Mouse (Mus musculus): ENCODE measurements around the gene Timm44. TPM values are rescaled to one million over a fixed set of nuclear protein-coding genes. Genes with fewer than 3 reads are reported as not detected.
"Not testable (repeated sequence)": the region's sequence is repeated elsewhere in the genome, so short reads cannot be mapped to it uniquely, and the experiment has no call there.

Timm44 gene
- polyA plus RNA-seq, 2 experiments from 2014 or later = 75.2 to 122 TPM

GRCm38 (mm10) chr8:4263105-4263791 lies 12.5 kb downstream of the Timm44 start:
- no peak for ATAC-seq

- no peak for ATAC-seq
Measured at GRCm38 (mm10) chr8:4259805-4260170, 15.9 kb downstream of the Timm44 start.

- peak; percentile 97 for ATAC-seq
Measured at GRCm38 (mm10) chr8:4259125-4259804, 16.4 kb downstream of the Timm44 start, which contains the start of gene Ctxn1. TSS of gene Ctxn1 (minus strand) at chr8:4259274.

GRCm38 (mm10) chr8:4258678-4259077 lies 17.0 kb downstream of the Timm44 start:
- ATAC-seq = peak; percentile 23

GRCm38 (mm10) chr8:4258233-4258632 lies 17.5 kb downstream of the Timm44 start:
- peak; percentile 37 for ATAC-seq

GRCm38 (mm10) chr8:4257350-4257749 lies 18.4 kb downstream of the Timm44 start:
- ATAC-seq = no peak

- ATAC-seq = no peak
Measured at GRCm38 (mm10) chr8:4256911-4257310, 18.8 kb downstream of the Timm44 start.

- ATAC-seq = not testable (repeated sequence)
Measured at GRCm38 (mm10) chr8:4255471-4255870, 20.2 kb downstream of the Timm44 start.

- ATAC-seq = no peak
Measured at GRCm38 (mm10) chr8:4254001-4254400, 21.7 kb downstream of the Timm44 start.

GRCm38 (mm10) chr8:4252934-4253841 lies 22.5 kb downstream of the Timm44 start, which contains the start of gene Snapc2:
TSS of gene Snapc2 (plus strand) at chr8:4253080.
- ATAC-seq = peak; percentile 91

GRCm38 (mm10) chr8:4252116-4252760 lies 23.5 kb downstream of the Timm44 start:
- ATAC-seq = no peak

- ATAC-seq = peak; percentile 52
Measured at GRCm38 (mm10) chr8:4250306-4250970, 25.3 kb downstream of the Timm44 start.

- ATAC-seq = no peak
Measured at GRCm38 (mm10) chr8:4249213-4249612, 26.5 kb downstream of the Timm44 start.

- ATAC-seq = no peak
Measured at GRCm38 (mm10) chr8:4247951-4248540, 27.7 kb downstream of the Timm44 start, which contains the start of gene Tgfbr3l. TSS of gene Tgfbr3l (plus strand) at chr8:4248214.

- ATAC-seq = no peak
Measured at GRCm38 (mm10) chr8:4247241-4247640, 28.5 kb downstream of the Timm44 start.

- ATAC-seq = no peak
Measured at GRCm38 (mm10) chr8:4245737-4246136, 30.0 kb downstream of the Timm44 start.

- ATAC-seq = no peak
Measured at GRCm38 (mm10) chr8:4245061-4245460, 30.7 kb downstream of the Timm44 start.

GRCm38 (mm10) chr8:4239193-4239890 lies 36.4 kb downstream of the Timm44 start:
- peak; percentile 51 for ATAC-seq

GRCm38 (mm10) chr8:4238434-4239192 lies 37.1 kb downstream of the Timm44 start, which contains the start of the genes Map2k7 and Gm49320:
TSS of gene Map2k7 (plus strand) at chr8:4238740.
TSS of gene Gm49320 (plus strand) at chr8:4238865.
- ATAC-seq = peak; percentile 85
